Mouse (Mus musculus) limb, embryonic 14.5 days (tissue): ENCODE results near the gene Slc47a2. TPM values are rescaled to one million over a fixed set of nuclear protein-coding genes. Genes with fewer than 3 reads are reported as not detected.

Experiments
- ATAC-seq: fragments of 200-750 bp; cut with Nextera tagmentation; 2 replicates; pipeline ENCODE4 v1.8.0; 2017; ENCODE audit warnings: low read depth, moderate number of reproducible peaks, moderate TSS enrichment; ENCODE audit not compliant: low FRiP score
- DNase-seq: peaks from one replicate; pipeline ENCODE4 v3.0.0-alpha.2; 2015; ENCODE audit warnings: low spot score
- H3K27ac ChIP-seq: fragments of 300-500 bp; sonication (generic); replicated peaks from 2 replicates; pipeline ENCODE4 v1.5.1; 2014; ENCODE audit warnings: low read depth, mild to moderate bottlenecking, low read length, moderate library complexity, mixed read lengths
- H3K27me3 ChIP-seq: fragments of 300-500 bp; sonication (generic); 2 replicates; pipeline ENCODE4 v1.6.1; 2014; ENCODE audit warnings: low read length, mixed read lengths; ENCODE audit not compliant: control insufficient read depth, insufficient read depth
- H3K36me3 ChIP-seq: fragments of 300-500 bp; sonication (generic); 2 replicates; pipeline ENCODE4 v1.6.1; 2014; ENCODE audit warnings: mild to moderate bottlenecking, low read length, moderate library complexity, mixed read lengths; ENCODE audit not compliant: control insufficient read depth, insufficient read depth
- H3K4me1 ChIP-seq: fragments of 300-500 bp; sonication (generic); 2 replicates; pipeline ENCODE4 v1.6.1; 2014; ENCODE audit warnings: antibody characterized with exemption, low read length, mixed read lengths; ENCODE audit not compliant: control insufficient read depth, insufficient read depth
- H3K4me2 ChIP-seq: fragments of 300-500 bp; sonication (generic); replicated peaks from 2 replicates; pipeline ENCODE4 v1.6.1; 2014; ENCODE audit warnings: low read depth, mild to moderate bottlenecking, low read length, moderate library complexity; ENCODE audit not compliant: severe bottlenecking
- H3K4me3 ChIP-seq: fragments of 300-500 bp; sonication (generic); replicated peaks from 2 replicates; pipeline ENCODE4 v1.5.1; 2014; ENCODE audit warnings: low read length
- H3K9ac ChIP-seq: fragments of 300-500 bp; sonication (generic); 2 replicates; pipeline ENCODE4 v1.6.1; 2014; ENCODE audit warnings: mild to moderate bottlenecking, low read depth, low read length, moderate library complexity; ENCODE audit not compliant: severe bottlenecking
- H3K9me3 ChIP-seq: fragments of 300-500 bp; sonication (generic); 2 replicates; pipeline ENCODE4 v1.6.1; 2016; ENCODE audit warnings: low read length; ENCODE audit not compliant: control insufficient read depth
- POLR2A ChIP-seq: fragments of 200-500 bp; IDR thresholded peaks from 2 replicates; pipeline ENCODE4 v1.8.0; 2012; ENCODE audit warnings: inconsistent platforms, mild to moderate bottlenecking, moderate library complexity, borderline replicate concordance; ENCODE audit not compliant: insufficient read depth, insufficient read length; ENCODE audit errors: extremely low read depth
- WGBS: fragments of 180-500 bp; shearing (Covaris S2); extraction: QIAGEN DNeasy Blood & Tissue Kit; methylation state at CpG from one replicate; pipeline ENCODE4 v1.1.7; 2014; 5-methylcytosine and 5-hydroxymethylcytosine counted together
- polyA plus RNA-seq, 2 experiments: library from polyadenylated mRNA; depleted of rRNA in 1 of 2; stranded (reverse) in 1 of 2; unstranded in 1 of 2; fragments of >200 nt; fragmentation: Nextera tagmentation in 1 of 2; extraction: Ambion mirVana in 1 of 2; gene quantifications; 2 replicates each; pipeline versions ENCODE4 v1.2.1 to v1.2.3; 2012 to 2014

Slc47a2 gene
- polyA plus RNA-seq, 2 experiments = 0.10 to 0.19 TPM

DNA sequence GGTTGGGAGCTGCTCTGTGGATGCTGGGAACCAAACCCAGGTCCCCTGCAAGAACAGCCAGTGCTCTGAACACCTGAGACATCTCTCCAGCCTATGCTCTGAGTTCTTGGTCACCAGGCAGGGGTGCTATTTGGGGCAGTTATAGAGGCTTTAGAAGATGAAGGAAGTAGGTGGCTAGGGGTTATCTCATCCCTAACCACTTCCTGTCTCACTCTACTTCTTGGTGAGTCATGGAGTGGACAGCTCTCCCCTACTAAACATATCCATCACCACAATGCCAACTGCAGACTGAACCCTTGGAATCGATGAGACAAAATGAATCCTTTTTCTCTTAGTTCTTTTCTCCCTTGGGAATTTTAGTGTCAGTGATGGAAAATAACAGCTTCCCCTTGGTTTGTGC is 38.6 kb upstream of the Slc47a2 start:
- Histone ChIP-seq H3K4me2 (no peak overlapping the region), H3K27ac (no peak overlapping the region), H3K36me3 (no peaks in the 10 kb centered on the region), H3K4me1 (peaks cover 5% of the 10 kb centered on the region; the same call in 1 of the 2 replicates), H3K9ac (no peak overlapping the region), H3K27me3 (peaks cover 21% of the 10 kb centered on the region), H3K4me3 (no peak overlapping the region), H3K9me3 (no peaks in the 10 kb centered on the region)
- DNase-seq (no peak), ATAC-seq (no peak)
- no peak for TF ChIP-seq POLR2A
- 91% methylated on average over 1 of the region's 1 CpGs for whole genome bisulfite sequencing

DNA sequence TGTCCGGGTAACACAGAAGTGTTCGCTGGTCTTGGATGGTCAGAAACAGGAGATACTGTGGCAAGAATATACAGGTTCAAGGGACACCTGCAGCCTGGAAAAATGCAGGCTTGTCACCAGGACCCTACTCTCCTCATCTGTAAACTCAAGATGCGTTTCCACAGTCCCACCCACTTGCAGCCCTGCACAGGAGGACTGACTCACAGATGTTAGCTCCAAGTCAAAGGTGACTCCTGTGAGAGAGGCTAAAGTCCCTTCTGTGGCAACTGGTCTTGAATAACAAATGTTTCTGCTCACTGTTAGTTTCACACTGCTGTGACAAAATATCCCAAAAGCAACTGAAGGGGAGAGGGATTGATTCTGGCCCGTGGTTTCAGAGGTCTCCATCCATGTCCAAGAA is 36.0 kb upstream of the Slc47a2 start:
- Histone ChIP-seq H3K4me1 (peaks cover 5% of the 10 kb centered on the region; the same call in 1 of the 2 replicates), H3K36me3 (no peaks in the 10 kb centered on the region), H3K27ac (no peak overlapping the region), H3K27me3 (peaks cover 22% of the 10 kb centered on the region), H3K9me3 (no peaks in the 10 kb centered on the region), H3K9ac (no peak overlapping the region), H3K4me2 (no peak overlapping the region), H3K4me3 (no peak overlapping the region)
- no peak for ATAC-seq
- WGBS = 66% methylated on average over 4 of the region's 4 CpGs
- TF ChIP-seq POLR2A = no peak
- no peak for DNase-seq

DNA sequence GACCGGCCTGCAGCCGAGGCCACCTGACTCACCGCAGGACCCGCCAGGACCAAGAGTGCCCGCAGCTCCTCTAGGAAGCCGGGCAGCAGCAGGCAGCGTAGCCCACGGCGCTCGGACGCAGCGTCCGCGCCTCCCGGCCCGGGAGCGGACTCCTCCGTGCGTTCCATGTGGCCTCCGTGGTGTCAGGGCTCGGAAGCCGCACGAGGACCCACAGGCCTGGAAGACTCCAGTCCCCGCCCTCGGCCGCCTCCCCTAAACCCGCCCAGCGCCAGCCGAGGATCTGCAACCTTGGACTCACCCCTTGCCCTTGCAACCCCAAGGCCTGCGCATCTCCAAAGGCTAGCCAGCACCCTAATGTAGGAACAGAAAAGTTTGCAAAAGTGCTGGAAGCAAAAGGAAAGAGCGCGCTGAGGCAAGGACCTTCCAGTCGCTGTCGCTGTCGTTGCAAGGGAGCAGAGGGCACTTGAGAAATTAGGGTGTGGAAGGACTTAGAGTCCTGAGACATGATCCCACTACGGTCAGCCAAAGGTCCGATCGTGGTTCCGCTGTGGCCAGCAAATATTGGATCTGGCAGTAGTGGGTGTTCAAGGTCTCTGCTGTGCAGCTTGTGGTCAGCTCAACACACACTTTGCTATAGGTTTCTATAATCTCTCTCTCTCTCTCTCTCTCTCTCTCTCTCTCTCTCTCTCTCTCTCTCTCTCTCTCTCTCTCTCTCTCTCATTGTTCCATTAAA is 35.4 kb upstream of the Slc47a2 start, which contains the start of gene Slc47a1:
Gene Slc47a1, minus strand, starts transcription at position 465 of the 733 bp plus-strand sequence.
- no peak for ATAC-seq
- H3K9ac ChIP-seq = peak within 1 kb of the TSS; percentile 36; the same call in 1 of the 2 replicates
- no peaks in the 10 kb centered on the region for H3K9me3 ChIP-seq
- H3K27me3 ChIP-seq = peaks cover 22% of the 10 kb centered on the region
- no peak for DNase-seq
- peak within 1 kb of the TSS; percentile 31 for H3K4me3 ChIP-seq
- no peak within 1 kb of the TSS for H3K27ac ChIP-seq
- peaks cover 5% of the 10 kb centered on the region; the same call in 1 of the 2 replicates for H3K4me1 ChIP-seq
- no peak for TF ChIP-seq POLR2A
- H3K36me3 ChIP-seq = no peaks in the 10 kb centered on the region
- WGBS = 14% methylated on average over 38 of the region's 39 CpGs
- H3K4me2 ChIP-seq = peak within 1 kb of the TSS; percentile 53

DNA sequence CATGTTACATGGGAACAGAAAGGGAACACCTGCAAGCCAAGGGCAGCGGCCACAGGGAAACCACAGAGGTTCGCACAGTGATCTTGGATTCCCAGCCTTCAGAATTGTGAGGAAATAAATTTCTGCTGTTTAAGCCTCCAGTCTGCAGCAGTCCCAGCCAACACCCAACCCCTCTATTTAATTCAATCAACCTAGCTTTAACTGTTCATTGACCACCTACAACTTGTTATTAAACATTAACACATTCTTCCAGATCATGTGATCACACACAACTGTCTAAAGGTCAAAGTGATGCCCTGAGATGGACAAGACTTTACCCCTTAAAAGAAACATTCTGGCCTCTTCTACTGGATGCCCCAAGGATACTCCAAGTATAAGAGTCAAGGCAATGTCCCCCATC is 26.0 kb upstream of the Slc47a2 start:
- H3K4me3 ChIP-seq = no peak overlapping the region
- no peak for DNase-seq
- H3K9ac ChIP-seq = no peak overlapping the region
- H3K4me1 ChIP-seq = no peaks in the 10 kb centered on the region
- no peak for TF ChIP-seq POLR2A
- no peaks in the 10 kb centered on the region for H3K36me3 ChIP-seq
- ATAC-seq = no peak
- WGBS = 88% methylated on average over 2 of the region's 2 CpGs
- H3K4me2 ChIP-seq = no peak overlapping the region
- H3K9me3 ChIP-seq = no peaks in the 10 kb centered on the region
- no peaks in the 10 kb centered on the region for H3K27me3 ChIP-seq
- H3K27ac ChIP-seq = no peak overlapping the region

DNA sequence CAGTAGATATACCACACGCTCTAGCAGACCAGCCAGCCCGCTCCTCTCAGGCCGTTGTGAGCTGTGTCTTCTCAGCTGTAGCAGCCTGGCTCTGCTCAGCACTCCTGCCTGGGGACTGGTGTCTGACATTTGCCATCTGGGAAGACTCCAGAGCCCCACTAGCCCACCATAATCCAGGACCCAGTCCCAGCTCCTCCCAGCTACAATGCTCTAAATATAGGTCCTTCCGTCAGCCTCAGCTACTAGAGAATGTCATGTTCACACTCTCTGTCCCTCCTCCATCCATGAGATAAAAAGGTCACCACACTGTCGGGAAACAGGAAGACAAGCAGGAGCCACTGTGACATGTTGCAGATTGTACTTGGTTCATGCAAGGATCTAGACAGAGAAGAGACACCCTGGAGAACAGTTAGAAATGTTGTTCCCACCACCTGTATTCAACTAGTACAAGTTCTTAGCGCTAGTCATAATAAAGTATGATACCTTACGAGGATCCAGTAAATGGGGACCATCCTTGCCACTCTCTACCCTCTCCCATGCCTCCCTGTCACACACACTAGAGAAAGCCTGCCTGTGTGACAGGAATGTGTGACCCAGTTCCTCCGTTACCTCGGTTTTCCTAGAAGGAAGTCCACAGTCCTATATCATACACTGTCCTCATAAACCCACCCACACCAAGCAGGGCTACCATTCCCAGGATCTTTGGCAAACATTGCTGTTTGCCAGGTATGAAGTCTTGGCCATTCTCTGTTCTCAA is 24.0 kb upstream of the Slc47a2 start:
- ATAC-seq (no peak), DNase-seq (no peak)
- H3K9me3 ChIP-seq = no peaks in the 10 kb centered on the region
- TF ChIP-seq POLR2A = no peak
- H3K9ac ChIP-seq = no peak overlapping the region
- H3K4me1 ChIP-seq = no peaks in the 10 kb centered on the region
- H3K36me3 ChIP-seq = no peaks in the 10 kb centered on the region
- H3K27me3 ChIP-seq = no peaks in the 10 kb centered on the region
- no peak overlapping the region for H3K4me2 ChIP-seq
- no peak overlapping the region for H3K4me3 ChIP-seq
- 73% methylated on average over 9 of the region's 9 CpGs for WGBS
- no peak overlapping the region for H3K27ac ChIP-seq
